Mouse (Mus musculus): ENCODE measurements around the gene Cblb.

Gene Cblb

DNA sequence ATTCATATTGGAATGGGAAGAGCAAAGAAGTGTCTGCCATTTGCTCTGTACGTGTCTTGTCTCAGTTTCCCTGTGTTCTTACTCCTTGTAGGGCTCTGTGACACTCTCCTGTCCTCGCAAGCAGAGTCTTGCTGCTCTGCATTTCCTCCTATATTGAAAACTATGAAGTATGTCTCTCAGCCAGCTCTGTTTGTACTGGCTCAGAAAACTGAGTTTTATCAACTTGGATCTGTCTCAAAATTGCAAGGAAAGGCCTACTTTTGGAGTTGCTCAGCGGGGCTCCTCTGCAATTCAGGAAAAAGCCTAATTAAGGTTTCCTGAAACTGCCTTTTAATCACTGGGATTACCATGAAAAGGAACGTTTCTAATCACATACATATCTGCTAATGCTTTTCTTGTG, 46.9 kb downstream of the Cblb start:
- DNase-seq = no peak

DNA sequence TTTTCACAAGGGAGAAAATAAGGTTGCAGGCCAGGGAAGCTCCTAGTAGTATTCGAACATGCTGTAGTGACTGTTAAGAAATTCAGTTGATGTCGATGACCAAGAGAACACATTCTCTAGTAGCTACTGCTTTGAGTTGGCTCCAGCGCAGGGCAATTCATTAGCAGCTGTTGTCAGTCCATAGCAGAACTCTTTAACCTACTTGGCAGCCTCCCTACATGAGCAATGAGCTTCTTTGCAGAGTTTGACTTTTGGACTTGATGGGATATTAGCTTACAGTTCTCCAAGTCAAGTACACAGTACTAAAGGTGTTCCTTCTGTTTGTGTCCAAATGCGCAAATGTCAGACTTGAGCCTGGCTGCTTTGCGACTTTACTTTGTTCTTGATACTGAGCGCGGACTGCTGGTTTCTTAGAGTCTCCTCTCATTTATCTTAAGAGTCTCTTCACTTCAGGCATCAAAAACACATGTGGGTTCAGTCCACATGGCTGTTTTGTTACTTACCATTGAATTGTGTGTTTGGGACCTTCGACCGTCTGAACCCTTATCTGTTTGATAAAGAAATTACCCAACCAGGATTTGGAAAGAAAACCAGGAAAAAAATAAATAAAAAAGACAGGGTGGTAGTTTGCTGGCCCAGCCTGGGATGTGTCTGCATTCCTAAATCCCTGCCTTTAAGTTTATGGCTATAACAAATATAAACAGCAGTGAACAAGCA, 47.9 kb downstream of the Cblb start:
- DNase-seq = no peak

DNA sequence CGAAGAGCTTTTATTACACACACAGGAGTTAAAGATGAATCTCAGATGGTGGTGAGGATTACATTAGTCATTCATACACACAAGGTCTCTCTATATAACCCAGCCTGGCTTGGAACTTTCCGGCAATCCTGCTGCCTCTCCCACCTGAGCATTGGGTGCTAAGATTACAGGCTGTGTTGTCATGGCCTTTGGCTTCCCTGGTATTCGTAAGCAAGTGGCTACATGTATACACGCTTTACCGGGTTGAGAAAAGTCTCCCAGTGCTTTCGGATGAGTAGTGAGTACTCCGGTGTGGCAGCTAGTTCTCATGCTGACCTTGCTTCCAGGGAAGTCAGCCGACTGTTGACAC, 48.4 kb downstream of the Cblb start:
- no peak for DNase-seq

DNA sequence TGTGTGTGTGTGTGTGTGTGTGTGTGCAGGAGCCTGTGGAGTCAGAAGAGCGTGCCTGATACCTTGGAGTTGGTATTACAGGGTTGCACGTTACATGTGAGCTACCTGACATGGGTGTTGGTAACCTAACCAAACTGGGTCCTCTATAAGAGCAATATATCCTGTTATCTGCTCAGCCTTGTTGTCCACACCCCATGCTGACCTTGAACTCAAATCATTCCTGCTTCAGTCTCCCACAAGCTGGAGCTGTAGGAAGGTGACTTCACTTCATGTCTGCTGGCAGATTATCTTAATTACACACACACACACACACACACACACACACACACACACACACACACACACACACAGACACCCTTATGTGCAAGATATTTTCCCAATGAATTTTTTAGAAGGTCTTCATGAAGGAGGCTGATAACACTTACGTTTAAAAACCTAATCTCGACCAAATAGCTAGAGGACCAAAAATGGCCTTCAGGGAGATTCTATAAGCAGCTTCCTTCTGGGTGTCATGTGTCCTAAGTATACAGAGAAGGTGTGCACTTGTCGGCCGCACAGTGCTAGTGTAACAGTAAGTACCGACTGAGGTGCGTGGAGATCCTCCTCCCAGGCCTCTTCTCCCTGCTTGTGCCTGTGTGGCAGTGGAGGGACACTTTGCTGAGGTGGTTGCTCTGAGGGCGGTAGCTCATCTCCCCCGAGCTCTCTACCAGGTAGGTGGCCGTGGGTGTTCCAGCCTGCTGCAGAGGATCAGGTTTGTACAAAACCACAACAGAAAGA, 49.8 kb downstream of the Cblb start:
- DNase-seq = no peak

DNA sequence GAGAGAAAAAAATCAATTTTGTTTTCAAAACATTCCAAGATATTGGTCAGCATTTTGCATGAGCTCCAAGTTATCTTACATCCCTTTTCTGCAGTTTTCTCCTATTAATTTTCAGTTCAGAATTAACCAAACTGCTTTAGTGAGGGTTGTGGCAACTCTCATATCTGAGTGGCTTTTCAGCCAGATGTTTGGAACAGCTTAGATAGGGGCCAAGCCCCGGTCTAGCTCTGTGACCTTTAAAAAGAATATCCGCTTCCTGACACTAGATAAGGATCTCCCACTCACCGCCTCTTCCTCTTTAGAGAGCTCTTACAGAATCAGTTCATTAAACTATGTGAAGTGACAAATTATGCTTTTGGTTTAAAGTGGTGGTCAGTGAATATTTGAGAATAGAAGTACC, 50.7 kb downstream of the Cblb start:
- no peak for DNase-seq

DNA sequence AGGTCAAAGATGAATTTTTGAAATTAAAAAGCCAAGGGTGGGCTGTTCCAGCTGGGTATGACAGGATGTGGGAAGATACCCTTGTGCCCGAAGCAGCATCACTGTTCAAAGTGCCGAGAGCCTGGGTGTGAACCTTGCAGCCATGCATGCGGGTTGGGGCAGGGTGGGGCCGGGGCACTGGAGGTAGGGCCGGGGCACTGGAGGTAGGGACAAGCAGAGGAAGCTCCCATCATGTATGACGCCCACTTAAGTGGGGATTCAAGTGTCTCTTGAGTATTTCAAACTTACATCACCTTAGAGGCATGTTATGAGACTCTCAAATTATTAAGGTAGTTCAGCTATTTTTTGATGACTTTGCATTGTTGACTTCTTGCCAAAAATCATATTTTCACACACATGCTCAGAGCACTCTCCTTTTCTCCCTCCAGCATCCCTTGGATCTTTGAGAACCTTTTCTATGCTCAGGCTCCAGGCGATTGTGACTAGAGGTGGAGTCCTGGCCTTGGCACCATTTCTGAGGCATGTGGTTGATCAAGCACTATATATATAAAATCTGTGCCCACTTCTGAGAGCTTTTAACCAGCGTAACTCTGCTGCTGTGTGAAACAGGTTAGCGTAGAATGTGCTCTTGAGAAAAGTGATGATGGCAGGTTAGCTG, 55.9 kb downstream of the Cblb start:
- DNase-seq = no peak

DNA sequence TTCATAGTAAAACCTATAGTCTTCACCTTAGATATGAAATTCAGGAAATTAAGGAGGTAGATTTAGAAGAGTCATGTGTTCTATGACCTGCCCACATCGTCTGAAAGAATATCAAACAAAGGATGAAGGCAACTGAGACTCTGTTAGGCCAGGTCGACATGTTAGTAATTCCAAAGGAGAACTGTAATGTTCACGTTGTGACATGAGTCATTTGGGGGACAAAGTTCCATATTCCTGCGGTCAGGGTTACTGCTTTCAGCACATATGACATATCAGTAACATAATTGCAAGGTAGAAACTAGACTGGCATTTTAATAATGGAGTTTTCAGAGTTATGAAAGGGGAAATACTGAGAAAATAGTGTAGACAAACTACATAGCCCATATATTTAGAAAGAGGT, 58.3 kb downstream of the Cblb start:
- DNase-seq = no peak

DNA sequence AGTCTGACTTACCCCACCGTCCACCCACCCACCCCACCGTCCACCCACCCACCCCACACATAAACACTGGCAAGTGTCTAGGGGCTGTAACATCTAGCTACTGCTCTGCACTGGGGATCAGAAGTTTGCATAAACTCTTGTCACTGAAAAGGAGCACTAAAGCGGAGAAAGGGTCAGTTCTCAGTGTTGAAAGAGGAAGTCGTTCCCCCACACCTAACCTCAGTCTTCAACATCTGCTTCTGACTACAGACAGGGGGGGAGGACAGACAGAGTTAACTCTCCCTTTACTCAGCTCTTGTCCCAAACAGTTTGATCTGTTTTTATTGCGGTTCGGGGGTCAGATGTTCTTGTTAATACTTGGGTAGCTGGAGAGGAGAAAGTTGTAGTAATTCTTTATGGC, 59.9 kb downstream of the Cblb start:
- no peak for DNase-seq

DNA sequence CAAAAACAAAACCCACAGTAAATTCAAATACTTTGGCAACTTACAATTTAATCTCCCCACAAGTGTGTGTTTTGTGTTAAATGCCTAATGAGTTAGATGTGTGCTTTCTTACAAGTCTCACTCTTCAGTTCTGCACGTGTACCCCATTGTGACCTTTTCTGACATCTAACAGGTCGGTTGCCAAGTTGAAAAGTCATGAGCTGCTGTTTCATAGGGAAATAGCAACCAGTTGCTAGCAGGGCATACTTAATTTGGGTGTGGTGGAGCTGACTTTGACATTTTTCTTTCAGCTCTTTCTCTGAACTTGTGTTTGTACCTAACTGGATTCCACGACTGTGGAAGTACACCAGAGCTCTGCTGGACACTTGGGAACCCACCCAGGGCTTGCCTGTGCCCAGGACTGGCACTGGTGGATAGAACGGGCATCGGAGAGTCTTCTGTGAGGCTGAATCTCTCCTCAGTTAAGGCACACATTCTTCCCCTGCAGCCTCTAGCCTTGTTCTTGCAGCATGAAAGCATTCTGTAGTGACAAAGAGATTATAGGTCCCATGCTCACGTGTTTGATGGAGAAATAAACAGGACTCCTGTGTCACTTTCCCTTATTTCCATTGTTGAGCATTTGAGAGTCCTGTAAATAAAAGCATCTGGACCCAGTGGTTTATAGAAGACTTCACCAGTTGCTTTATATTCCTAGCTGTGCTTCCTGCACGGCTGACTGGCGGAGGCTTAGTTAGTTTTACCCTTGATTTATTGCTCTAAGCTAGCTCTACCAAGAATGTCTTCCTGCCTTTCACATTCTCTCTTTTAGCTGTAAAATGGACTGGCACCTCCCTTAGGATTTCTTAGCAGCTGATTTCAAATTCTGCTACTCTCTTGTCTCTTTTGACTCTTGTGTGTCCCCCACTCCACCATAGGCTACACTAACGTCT, 62.6 kb downstream of the Cblb start:
- no peak for DNase-seq

DNA sequence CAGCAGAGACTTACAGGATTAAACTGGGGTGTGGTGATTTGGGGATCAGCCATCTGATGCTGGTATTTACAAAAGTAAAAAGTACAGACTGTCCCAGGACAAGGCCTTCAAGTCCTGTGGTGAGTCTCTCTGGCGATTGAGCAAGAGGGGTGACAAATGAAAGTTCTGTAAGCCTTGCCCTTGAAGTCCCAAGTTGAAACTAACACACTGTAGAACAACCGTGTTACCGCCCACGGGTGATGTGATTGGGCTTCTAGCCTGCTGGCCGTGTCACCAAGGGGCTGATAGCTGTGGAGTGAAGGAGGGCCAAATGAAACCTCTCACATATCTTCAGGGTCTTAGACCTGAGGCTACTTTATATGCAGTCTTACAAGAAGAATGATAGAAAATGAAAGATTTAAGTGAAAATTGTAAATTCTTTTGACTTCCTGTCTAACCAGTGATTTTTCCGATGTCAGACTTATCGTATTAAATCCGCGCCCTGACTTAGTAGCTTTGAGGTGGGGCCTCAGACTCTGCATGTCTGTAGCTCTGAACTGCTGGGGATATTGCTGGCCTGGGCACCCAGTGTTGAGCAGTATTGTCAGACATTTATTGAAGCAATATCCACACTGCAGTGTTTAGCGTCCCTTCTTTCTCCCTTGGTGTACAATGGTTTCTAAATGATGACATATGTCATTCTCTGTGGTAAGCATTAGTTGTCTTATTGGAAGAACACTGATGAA, 63.9 kb downstream of the Cblb start:
- DNase-seq = no peak

DNA sequence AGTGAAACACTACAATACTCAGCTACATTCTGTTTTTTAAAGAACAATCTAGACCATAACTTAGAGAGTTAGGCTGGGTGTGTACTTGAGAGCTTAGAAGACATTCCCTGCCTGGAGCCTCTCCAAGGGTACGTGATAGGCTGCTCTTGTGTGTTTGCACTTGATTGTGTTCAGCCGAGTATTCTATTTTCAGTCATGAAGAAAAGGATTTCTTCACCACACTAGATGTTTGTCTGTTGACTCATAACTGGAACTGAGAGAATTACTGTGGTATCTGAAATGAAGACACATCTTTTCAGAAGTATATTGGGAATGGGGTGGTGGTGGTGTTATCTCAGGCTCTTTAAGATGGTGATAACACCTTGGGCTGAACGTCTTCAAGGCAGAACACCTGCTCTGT, 64.6 kb downstream of the Cblb start:
- no peak for DNase-seq

DNA sequence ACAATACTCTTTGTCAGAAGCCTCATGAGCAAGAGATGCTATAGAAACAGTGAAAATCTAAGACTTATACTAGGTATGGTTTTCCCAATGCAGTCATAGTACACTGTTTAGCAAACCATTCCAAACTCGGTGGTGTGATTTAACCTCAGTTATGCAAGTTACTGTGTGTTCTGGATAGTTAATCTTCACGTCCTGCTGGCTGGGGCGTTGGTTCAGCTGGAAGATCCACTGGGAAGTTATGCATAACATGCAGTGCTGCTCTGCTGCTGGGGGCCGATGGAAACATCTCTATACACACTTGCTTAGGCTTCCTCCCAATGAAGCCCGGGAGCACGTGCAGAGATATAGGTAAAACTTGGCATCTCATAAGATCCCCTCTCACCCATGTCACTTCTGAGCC, 69.4 kb downstream of the Cblb start:
- DNase-seq = no peak

DNA sequence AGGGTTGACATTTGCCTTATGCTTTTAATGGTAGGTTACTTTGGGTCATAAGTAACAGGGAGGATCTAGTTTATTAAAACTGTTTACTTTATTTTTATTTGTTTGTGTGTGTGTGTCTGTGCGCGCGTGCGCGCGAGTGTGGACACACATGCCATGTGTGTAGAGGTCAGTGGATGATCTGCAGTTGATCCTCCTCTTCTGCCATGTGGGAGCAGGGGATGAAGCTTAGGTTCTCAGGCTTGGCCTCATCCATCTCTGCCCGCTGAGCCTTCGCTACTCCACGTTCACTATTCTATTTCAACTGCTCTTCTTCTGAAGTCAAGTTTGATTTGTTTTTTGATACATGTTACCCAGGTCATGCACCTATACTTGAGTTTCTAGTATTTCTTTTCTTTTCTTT, 73.6 kb downstream of the Cblb start:
- no peak for DNase-seq

DNA sequence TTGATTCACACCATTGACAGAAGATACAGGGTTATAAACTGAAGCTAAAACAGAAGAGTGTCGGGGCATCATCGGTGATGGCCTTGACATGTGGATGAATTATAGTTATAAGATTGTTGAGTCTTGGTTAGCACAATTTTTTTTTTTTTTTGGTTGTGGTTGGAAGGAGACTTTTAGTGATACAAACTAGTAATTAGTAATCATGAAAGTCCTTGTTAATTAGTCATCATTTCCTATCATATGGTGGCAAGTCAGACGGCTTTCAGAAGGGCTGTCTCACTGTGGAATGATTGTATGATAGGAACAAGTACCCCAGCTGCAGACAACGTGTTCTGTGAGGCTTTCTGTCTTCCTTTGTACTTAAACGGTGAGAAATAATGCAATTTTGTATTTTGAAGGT, 76.8 kb downstream of the Cblb start:
- no peak for DNase-seq

DNA sequence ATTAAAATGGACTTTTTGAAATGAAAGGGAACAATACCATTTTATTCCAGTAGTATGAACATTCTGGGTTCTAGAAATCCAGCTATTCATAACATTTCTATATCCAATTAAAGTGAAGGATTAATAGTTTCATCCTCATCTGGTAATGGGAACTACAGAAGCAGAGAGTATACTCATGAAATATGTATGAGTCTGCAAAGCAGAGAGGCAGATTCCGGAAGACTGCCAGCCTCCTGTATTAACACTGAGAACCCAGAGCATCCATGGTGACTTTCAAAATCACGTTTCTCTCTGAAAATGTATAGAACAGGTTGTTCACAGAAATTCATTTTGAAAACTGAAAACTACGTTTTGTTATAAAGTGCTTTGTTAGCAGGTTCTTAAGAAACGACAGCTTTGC, 83.4 kb downstream of the Cblb start:
- DNase-seq = no peak

DNA sequence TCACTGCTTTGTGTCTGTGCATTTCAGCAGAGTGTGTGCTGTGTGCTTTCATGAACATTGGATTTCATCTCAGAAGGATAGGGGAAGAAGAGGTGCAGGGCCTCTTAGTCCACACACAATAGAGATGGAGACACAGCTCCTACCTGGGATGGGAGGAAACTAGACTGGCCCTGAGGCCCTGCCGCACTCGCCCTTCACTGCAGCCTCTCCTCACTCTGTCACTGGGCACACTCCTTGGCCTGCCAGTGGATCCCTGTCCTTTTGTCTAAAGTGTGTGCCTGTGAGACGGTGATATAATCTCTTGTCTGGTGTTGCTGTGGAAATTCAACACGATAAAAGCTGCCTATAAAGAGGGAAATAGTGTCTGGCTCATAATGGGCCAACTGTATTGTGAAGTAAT, 88.0 kb downstream of the Cblb start:
- no peak for DNase-seq

DNA sequence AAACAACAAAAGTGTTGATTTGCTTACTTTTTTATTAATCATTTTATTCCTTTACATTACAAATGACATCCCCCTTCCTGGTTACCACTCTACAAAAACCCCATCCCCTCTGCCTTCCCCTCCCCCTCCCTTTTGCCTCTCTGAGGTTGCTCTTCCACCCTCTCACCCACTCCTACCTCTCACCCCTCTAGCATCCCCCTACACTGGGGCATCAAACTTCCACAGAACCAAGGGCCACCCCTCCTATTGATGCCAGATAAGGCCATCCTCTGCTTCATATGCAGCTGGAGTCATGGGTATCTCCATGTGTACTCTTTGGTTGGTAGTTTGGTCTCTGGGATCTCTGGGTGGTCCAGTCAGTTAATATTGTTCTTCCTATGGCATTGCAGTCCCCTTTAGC, 93.9 kb downstream of the Cblb start:
- DNase-seq = no peak

DNA sequence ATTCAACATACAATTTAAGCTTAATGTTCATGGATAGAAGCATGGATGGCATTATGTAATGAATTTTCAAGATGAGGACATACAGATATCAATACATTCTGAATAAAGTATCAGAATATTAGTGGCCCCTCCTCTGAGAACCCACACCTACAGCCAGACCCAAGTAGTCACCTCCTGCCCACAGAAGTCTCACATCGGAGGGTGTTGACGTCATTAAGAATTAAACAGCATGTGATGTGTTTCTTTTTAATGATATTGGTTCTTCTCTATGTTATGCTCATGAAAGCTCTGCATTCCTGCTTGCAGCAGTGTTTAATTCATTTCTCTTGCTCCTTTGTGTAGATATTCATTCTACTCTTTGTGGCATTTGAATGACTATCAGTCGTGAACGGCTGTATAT, 94.9 kb downstream of the Cblb start:
- DNase-seq = no peak

DNA sequence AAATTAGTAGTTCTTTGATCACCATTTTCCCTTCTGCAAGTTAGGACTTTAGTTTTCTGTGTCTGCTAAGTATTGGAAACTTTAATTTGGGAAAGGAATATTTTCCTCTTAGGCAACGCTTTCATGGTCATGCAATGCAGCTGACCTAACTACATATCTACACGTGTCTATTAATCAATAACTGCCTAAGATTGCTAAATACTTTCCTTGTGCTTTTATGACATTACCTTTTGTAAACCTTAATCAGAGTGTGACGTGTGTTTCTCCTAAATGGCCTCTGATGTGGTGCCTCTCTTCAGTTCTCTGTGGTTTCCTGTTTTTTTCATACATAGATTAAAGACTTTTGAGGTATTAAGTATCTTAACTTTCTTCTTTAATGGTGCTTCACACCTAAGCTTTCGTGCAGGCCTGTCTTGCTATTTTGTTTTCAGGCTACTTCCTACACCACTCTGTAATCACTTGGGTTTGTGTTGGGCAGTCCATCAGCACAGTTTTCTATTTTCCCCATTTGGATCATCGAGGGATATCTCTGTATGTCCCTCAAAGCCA, 98.4 kb downstream of the Cblb start:
- DNase-seq = no peak

DNA sequence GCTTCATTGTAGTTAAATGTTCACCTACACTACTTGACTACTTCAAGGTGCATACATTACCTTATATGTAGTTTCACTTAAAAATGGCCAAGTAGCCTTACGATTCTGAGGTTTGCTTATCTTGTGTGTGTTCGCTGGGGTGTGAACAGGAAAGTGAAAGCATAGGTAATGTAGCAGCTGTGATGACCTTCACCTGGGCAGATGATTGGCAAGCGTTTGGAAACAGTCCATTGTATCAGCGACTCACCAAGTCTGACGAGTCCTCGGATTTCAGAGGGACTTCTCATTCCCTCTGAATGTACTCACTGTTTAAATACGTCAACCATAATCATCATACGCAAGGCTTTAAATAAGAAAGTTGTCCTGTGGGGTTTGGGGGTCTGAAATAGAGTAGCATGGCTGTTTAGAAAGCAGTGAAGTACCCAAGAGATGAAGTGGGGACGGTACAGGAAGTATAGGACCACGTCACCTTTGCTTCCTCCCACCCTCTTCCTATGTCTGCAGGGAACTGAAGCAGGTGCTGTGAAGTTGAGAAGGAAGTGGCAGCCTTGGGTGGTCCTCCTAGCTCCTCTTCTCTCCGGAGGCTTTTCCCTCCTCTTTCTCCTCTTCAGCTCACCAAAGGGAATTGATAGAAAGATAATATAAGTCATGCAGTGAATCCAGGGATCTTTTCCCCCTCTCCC, 101.9 kb downstream of the Cblb start:
- no peak for DNase-seq

DNA sequence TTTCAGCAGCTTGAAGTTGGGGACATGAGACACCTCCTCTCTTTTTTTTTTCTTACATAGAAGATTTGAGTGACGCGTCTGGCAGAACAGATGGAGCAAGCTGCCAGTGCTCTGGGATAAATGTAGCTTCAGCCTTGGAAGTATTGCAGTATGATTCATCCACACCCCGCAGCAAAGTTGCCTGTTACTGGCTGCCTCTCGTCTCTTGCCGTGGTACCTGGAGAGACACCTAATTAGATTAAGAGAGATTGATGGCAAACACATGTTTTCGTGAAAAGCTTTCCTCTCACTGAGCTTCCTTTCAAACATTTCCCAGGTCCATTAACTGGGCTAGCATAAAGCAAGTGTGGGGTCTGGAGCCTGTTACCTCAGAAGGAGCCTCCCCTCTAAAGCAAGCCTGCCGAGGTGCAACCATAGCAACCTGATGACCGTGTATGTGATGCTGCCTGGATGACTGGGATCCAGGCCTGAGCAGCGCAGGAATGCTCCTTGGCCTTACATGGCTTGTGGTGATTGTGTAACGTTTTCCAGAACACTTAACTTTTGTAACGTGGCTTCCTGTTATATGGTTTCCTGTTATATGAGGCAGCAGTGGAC, 103.7 kb downstream of the Cblb start:
- DNase-seq = peak; percentile 66
